Mouse (Mus musculus) myocyte (in vitro differentiated cells): ENCODE data around the gene Zfp697.

ENCODE experiments used
- CEBPB ChIP-seq: IDR thresholded peaks from 2 replicates; pipeline ENCODE4 v1.6.1; 2011; ENCODE audit warnings: mild to moderate bottlenecking, moderate library complexity; ENCODE audit not compliant: poor library complexity, insufficient read depth, severe bottlenecking
- E2F4 ChIP-seq: IDR thresholded peaks from one replicate; pipeline ENCODE4 v1.6.1; 2011; ENCODE audit warnings: mild to moderate bottlenecking, control low read depth, moderate library complexity; ENCODE audit not compliant: insufficient read depth
- MAX ChIP-seq: IDR thresholded peaks from one replicate; pipeline ENCODE4 v1.6.1; 2011; ENCODE audit warnings: low read depth, mild to moderate bottlenecking, control low read depth
- MYOD1 ChIP-seq, 3 experiments: IDR thresholded peaks; one replicate each; pipeline ENCODE4 v1.6.1; 2011; ENCODE audit warnings: control low read depth in 2 of 3, low read depth in 2 of 3, mild to moderate bottlenecking in 2 of 3, moderate library complexity in 1 of 3; ENCODE audit not compliant: insufficient read length in 2 of 3, control insufficient read depth in 1 of 3
- MYOG ChIP-seq, 3 experiments: IDR thresholded peaks; one replicate each; pipeline ENCODE4 v1.6.1; 2011; ENCODE audit warnings: control low read depth in 2 of 3, low read depth in 2 of 3, mild to moderate bottlenecking in 2 of 3; ENCODE audit not compliant: insufficient read length in 2 of 3, control insufficient read depth in 1 of 3, insufficient read depth in 1 of 3
- POLR2A ChIP-seq: IDR thresholded peaks from one replicate; pipeline ENCODE4 v1.6.1; 2011; ENCODE audit warnings: low read depth, mild to moderate bottlenecking, control low read depth, moderate library complexity; ENCODE audit not compliant: insufficient read length
- POLR2AphosphoS2 ChIP-seq: IDR thresholded peaks from one replicate; pipeline ENCODE4 v1.6.1; 2011; ENCODE audit warnings: low read depth, control low read depth; ENCODE audit not compliant: insufficient read length
- SRF ChIP-seq: IDR thresholded peaks from one replicate; pipeline ENCODE4 v1.6.1; 2011; ENCODE audit warnings: low read depth; ENCODE audit not compliant: control insufficient read depth, insufficient read length
- TCF12 ChIP-seq: IDR thresholded peaks from one replicate; pipeline ENCODE4 v1.6.1; 2011; ENCODE audit warnings: mild to moderate bottlenecking, control low read depth; ENCODE audit not compliant: poor library complexity, insufficient read depth, severe bottlenecking
- TCF3 ChIP-seq: IDR thresholded peaks from one replicate; pipeline ENCODE4 v1.6.1; 2011; ENCODE audit warnings: low read depth, control low read depth; ENCODE audit not compliant: insufficient read length
- USF1 ChIP-seq: IDR thresholded peaks from one replicate; pipeline ENCODE4 v1.6.1; 2011; ENCODE audit warnings: low read depth, mild to moderate bottlenecking, control low read depth, moderate library complexity

- no peak for TF ChIP-seq POLR2AphosphoS2
- no peak for TF ChIP-seq USF1
- TF ChIP-seq POLR2A, result no peak
- no peak for TF ChIP-seq CEBPB
- TF ChIP-seq TCF12, result no peak
- peak in 1 of 3 experiments; percentile 63 for TF ChIP-seq MYOD1 (IDR thresholded peaks at IDR 0.05; ENCODE audit: control insufficient read depth in 1 of 3, insufficient read length in 2 of 3, low read depth in 2 of 3)
- TF ChIP-seq MYOG (IDR thresholded peaks at IDR 0.05; ENCODE audit: control insufficient read depth in 1 of 3, insufficient read depth in 1 of 3, insufficient read length in 2 of 3, low read depth in 2 of 3), result peak in 1 of 3 experiments; percentile 21
- no peak for TF ChIP-seq SRF
- no peak for TF ChIP-seq E2F4
- no peak for TF ChIP-seq MAX
- TF ChIP-seq TCF3, result no peak
Observed at GRCm38 (mm10) chr3:98378267-98378666, 4.0 kb upstream of the Zfp697 start.
